Mouse (Mus musculus): ENCODE measurements at regions not wholly inside any gene's neighbourhood (a gene's known extent, or its start where the extent isn't known, plus 50 kb on each side); places are given as distances from the start of the nearest gene placed in this dataset.
"Not testable (repeated sequence)": the region's sequence is repeated elsewhere in the genome, so short reads cannot be mapped to it uniquely, and the experiment has no call there.

- Histone ChIP-seq H3K36me3 (ENCODE audit: control insufficient read depth, insufficient read depth, low read length) (no peaks in the 10 kb centered on the region), H3K4me3 (ENCODE audit: low read depth, low read length) (no peak overlapping the region), H3K27ac (ENCODE audit: low read depth, low read length) (no peak overlapping the region), H3K9me3 (replicated peaks; ENCODE audit: control insufficient read depth, low read length) (no peaks in the 10 kb centered on the region), H3K4me2 (no peak overlapping the region), H3K4me1 (ENCODE audit: control insufficient read depth, insufficient read depth, low read length) (peaks cover 6% of the 10 kb centered on the region), H3K27me3 (ENCODE audit: control insufficient read depth, insufficient read depth, low read length) (no peaks in the 10 kb centered on the region), H3K9ac (ENCODE audit: low read depth, low read length) (no peak overlapping the region)
- WGBS (ENCODE audit: insufficient replicate concordance): 85% methylated on average over 3 of the region's 3 CpGs
- no peak for ATAC-seq (replicated peaks; ENCODE audit: insufficient number of reproducible peaks, low FRiP score, low TSS enrichment)
Observed at GRCm38 (mm10) chr10:117449416-117450239, 69.8 kb upstream of the Cpsf6 start.

- H3K4me1 ChIP-seq (ENCODE audit: control insufficient read depth, insufficient read depth, low read length); ATAC-seq (replicated peaks; ENCODE audit: insufficient number of reproducible peaks, low FRiP score, low TSS enrichment): not testable (repeated sequence)
- 85% methylated on average over 3 of the region's 3 CpGs for WGBS (ENCODE audit: insufficient replicate concordance)
Observed at GRCm38 (mm10) chr10:117448783-117449182, 69.0 kb upstream of the Cpsf6 start.

DNA sequence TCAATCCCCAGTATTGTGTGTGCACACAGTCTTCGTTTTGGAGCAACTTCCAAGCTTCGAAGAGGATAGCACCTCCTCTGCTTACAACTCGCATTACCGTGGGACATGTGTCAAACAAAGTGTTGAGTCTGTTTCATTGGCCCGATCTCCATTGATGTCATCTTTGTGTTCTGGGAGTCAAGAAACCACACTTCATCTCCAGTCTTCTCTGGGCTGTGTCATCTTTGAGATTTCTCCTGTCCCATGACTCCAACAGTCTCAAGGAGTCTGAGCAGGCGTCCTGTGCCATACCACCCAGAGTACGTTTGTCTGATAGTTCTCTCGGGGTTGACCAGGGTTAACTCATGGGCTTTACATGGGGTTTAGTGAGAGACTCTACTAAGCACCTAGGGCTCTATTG, 67.8 kb upstream of the Cpsf6 start:
- Histone ChIP-seq H3K9me3 (replicated peaks; ENCODE audit: control insufficient read depth, low read length) (peaks cover 3% of the 10 kb centered on the region; the same call in 1 of the 2 replicates), H3K36me3 (ENCODE audit: control insufficient read depth, insufficient read depth, low read length) (no peaks in the 10 kb centered on the region), H3K4me2 (no peak overlapping the region), H3K4me1 (ENCODE audit: control insufficient read depth, insufficient read depth, low read length) (peaks cover 5% of the 10 kb centered on the region), H3K9ac (ENCODE audit: low read depth, low read length) (no peak overlapping the region), H3K4me3 (ENCODE audit: low read depth, low read length) (no peak overlapping the region), H3K27ac (ENCODE audit: low read depth, low read length) (no peak overlapping the region), H3K27me3 (ENCODE audit: control insufficient read depth, insufficient read depth, low read length) (no peaks in the 10 kb centered on the region)
- no peak for ATAC-seq (replicated peaks; ENCODE audit: insufficient number of reproducible peaks, low FRiP score, low TSS enrichment)
- 82% methylated on average over 8 of the region's 8 CpGs for WGBS (ENCODE audit: insufficient replicate concordance)

More at GRCm38 (mm10) chr10:117448783-117449182, 69.0 kb upstream of the Cpsf6 start:
- H3K9ac ChIP-seq (ENCODE audit: low read depth, low read length); H3K9me3 ChIP-seq (replicated peaks; ENCODE audit: control insufficient read depth, low read length); H3K4me3 ChIP-seq (ENCODE audit: low read depth, low read length); H3K36me3 ChIP-seq (ENCODE audit: control insufficient read depth, insufficient read depth, low read length); H3K4me2 ChIP-seq; H3K27me3 ChIP-seq (ENCODE audit: control insufficient read depth, insufficient read depth, low read length); H3K27ac ChIP-seq (ENCODE audit: low read depth, low read length): not testable (repeated sequence)

DNA sequence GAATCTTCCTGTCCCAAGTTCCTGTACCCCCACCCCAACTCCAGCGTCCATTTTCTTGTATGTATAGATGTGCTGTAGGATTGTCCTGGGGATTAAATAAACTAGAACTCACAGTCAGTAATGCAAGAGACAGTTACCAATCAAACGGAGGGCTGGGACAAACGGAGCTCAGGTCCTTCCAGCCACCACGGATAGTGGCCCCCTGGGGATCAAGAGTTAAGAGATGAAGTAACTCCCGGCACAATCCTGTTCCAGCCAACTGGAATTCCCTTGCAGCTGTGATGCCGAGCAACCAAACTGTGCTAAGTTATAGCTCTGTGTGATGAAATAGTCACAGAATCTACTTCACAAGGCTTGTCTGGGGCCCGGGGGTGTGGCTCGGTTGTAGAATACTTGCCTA, 67.4 kb upstream of the Cpsf6 start:
- no peak overlapping the region for H3K4me3 ChIP-seq (ENCODE audit: low read depth, low read length)
- WGBS (ENCODE audit: insufficient replicate concordance): 61% methylated on average over 8 of the region's 8 CpGs
- H3K36me3 ChIP-seq (ENCODE audit: control insufficient read depth, insufficient read depth, low read length): no peaks in the 10 kb centered on the region
- H3K27me3 ChIP-seq (ENCODE audit: control insufficient read depth, insufficient read depth, low read length): no peaks in the 10 kb centered on the region
- H3K9me3 ChIP-seq (replicated peaks; ENCODE audit: control insufficient read depth, low read length): peaks cover 3% of the 10 kb centered on the region; the same call in 1 of the 2 replicates
- H3K9ac ChIP-seq (ENCODE audit: low read depth, low read length): no peak overlapping the region
- no peak overlapping the region for H3K27ac ChIP-seq (ENCODE audit: low read depth, low read length)
- peaks cover under 1% of the 10 kb centered on the region; the same call in 1 of the 2 replicates for H3K4me1 ChIP-seq (ENCODE audit: control insufficient read depth, insufficient read depth, low read length)
- no peak for ATAC-seq (replicated peaks; ENCODE audit: insufficient number of reproducible peaks, low FRiP score, low TSS enrichment)
- H3K4me2 ChIP-seq: no peak overlapping the region

DNA sequence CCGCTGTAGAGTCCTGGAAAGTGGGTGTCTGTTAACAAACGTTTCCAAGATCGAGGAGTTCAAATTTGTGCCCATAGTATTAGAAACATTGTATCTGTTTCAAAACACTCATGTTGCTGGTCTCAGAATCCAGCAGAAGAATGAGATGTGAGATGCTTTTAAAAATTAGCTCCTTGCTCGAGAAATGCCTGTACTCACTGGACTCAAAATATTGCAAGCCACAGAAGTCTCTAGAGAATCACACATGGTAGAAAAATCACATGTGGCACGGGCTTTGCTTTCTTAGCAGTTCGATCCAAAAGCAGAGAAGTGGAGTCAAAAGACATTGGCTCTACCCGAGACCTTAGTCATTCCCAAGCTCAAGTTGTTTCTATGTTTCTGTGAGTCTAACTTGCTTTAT, 67.0 kb upstream of the Cpsf6 start:
- H3K27ac ChIP-seq (ENCODE audit: low read depth, low read length): no peak overlapping the region
- peaks cover 3% of the 10 kb centered on the region; the same call in 1 of the 2 replicates for H3K9me3 ChIP-seq (replicated peaks; ENCODE audit: control insufficient read depth, low read length)
- WGBS (ENCODE audit: insufficient replicate concordance): 83% methylated on average over 7 of the region's 7 CpGs
- no peaks in the 10 kb centered on the region for H3K4me1 ChIP-seq (ENCODE audit: control insufficient read depth, insufficient read depth, low read length)
- H3K9ac ChIP-seq (ENCODE audit: low read depth, low read length): no peak overlapping the region
- no peak overlapping the region for H3K4me2 ChIP-seq
- no peak for ATAC-seq (replicated peaks; ENCODE audit: insufficient number of reproducible peaks, low FRiP score, low TSS enrichment)
- no peak overlapping the region for H3K4me3 ChIP-seq (ENCODE audit: low read depth, low read length)
- no peaks in the 10 kb centered on the region for H3K36me3 ChIP-seq (ENCODE audit: control insufficient read depth, insufficient read depth, low read length)
- H3K27me3 ChIP-seq (ENCODE audit: control insufficient read depth, insufficient read depth, low read length): no peaks in the 10 kb centered on the region

DNA sequence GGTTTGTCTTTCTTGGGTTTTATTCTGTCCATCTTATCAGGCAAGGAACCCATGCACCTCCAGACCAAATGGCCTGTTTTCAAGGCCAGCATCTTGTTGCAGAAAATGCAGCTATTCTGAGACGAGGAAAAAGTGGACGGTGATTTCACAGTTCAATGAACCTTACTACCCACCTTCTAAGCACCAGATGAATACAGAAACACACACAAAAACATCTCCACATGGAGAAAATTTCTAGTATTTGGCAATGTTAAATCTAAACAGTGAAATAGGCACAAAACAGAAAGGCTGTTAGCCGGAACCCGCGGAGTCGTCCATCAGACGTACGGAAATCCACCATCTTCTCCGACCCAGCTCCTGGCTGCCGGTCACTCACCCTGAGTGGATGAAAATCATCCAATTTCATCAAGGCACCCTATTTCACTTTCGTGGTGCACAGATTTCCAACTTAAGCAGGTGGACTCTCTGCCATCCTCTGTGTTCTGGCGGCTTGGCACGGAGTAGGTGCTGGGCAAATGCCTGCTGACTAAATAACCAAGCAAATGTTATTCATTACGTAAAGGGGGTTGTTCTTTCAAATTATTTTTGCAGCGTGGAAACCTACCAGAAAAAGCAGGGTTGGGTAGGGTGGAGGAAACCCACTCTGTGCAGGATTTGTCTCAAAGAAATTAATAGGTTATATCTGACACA, 66.1 kb upstream of the Cpsf6 start:
- no peak overlapping the region for H3K4me3 ChIP-seq (ENCODE audit: low read depth, low read length)
- no peak overlapping the region for H3K4me2 ChIP-seq
- H3K9me3 ChIP-seq (replicated peaks; ENCODE audit: control insufficient read depth, low read length): peaks cover 3% of the 10 kb centered on the region; the same call in 1 of the 2 replicates
- no peak overlapping the region for H3K27ac ChIP-seq (ENCODE audit: low read depth, low read length)
- 87% methylated on average over 15 of the region's 15 CpGs for WGBS (ENCODE audit: insufficient replicate concordance)
- ATAC-seq (replicated peaks; ENCODE audit: insufficient number of reproducible peaks, low FRiP score, low TSS enrichment): no peak
- no peaks in the 10 kb centered on the region for H3K36me3 ChIP-seq (ENCODE audit: control insufficient read depth, insufficient read depth, low read length)
- no peaks in the 10 kb centered on the region for H3K27me3 ChIP-seq (ENCODE audit: control insufficient read depth, insufficient read depth, low read length)
- no peaks in the 10 kb centered on the region for H3K4me1 ChIP-seq (ENCODE audit: control insufficient read depth, insufficient read depth, low read length)
- no peak overlapping the region for H3K9ac ChIP-seq (ENCODE audit: low read depth, low read length)

DNA sequence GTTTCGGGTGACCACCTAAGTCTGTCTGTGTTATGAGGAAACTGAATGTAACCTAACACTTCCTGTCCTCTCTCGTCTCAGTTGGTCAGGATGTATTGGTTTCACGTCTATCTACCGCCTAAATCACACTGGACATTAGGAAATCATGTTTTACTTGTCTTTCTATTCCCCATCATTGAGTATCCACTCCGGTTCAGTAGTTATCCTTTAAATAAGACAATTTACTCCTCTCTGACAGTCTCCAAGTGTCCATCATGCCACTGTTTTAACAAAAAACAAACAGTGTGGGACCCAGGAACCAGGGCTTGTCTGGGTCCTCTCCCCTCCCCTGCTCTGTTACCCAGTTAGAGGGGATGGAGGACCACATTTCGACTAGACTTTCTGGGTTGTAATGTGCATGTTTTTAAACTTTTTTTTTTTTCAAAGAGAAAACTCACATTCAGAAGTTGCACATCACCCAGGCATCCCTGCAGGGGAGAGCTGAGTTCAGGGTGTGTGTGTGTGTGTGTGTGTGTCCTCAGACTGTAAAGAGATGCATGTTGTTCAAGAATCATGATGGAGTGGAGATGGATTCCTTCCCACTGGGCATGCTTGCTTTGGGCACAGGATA, 65.5 kb upstream of the Cpsf6 start:
- 41% methylated on average over 6 of the region's 6 CpGs for WGBS (ENCODE audit: insufficient replicate concordance)
- ATAC-seq (replicated peaks; ENCODE audit: insufficient number of reproducible peaks, low FRiP score, low TSS enrichment): no peak

GRCm38 (mm10) chr10:117444761-117445160, 64.9 kb upstream of the Cpsf6 start:
- H3K4me3 ChIP-seq (ENCODE audit: low read depth, low read length): no peak overlapping the region
- H3K9ac ChIP-seq (ENCODE audit: low read depth, low read length): no peak overlapping the region
- 76% methylated on average over 10 of the region's 10 CpGs for whole genome bisulfite sequencing (ENCODE audit: insufficient replicate concordance)
- no peaks in the 10 kb centered on the region for H3K27me3 ChIP-seq (ENCODE audit: control insufficient read depth, insufficient read depth, low read length)
- H3K27ac ChIP-seq (ENCODE audit: low read depth, low read length): no peak overlapping the region
- no peak overlapping the region for H3K4me2 ChIP-seq
- no peaks in the 10 kb centered on the region for H3K4me1 ChIP-seq (ENCODE audit: control insufficient read depth, insufficient read depth, low read length)
- ATAC-seq (replicated peaks; ENCODE audit: insufficient number of reproducible peaks, low FRiP score, low TSS enrichment): no peak
- peaks cover 3% of the 10 kb centered on the region; the same call in 1 of the 2 replicates for H3K9me3 ChIP-seq (replicated peaks; ENCODE audit: control insufficient read depth, low read length)
- H3K36me3 ChIP-seq (ENCODE audit: control insufficient read depth, insufficient read depth, low read length): no peaks in the 10 kb centered on the region

More for the DNA sequence above, 65.5 kb upstream of the Cpsf6 start:
- no peaks in the 10 kb centered on the region for H3K27me3 ChIP-seq (ENCODE audit: control insufficient read depth, insufficient read depth, low read length)
- H3K4me1 ChIP-seq (ENCODE audit: control insufficient read depth, insufficient read depth, low read length): no peaks in the 10 kb centered on the region
- no peak overlapping the region for H3K27ac ChIP-seq (ENCODE audit: low read depth, low read length)
- H3K36me3 ChIP-seq (ENCODE audit: control insufficient read depth, insufficient read depth, low read length): no peaks in the 10 kb centered on the region
- no peak overlapping the region for H3K4me3 ChIP-seq (ENCODE audit: low read depth, low read length)
- no peak overlapping the region for H3K9ac ChIP-seq (ENCODE audit: low read depth, low read length)
- H3K4me2 ChIP-seq: no peak overlapping the region
- peaks cover 3% of the 10 kb centered on the region; the same call in 1 of the 2 replicates for H3K9me3 ChIP-seq (replicated peaks; ENCODE audit: control insufficient read depth, low read length)

All from heart, embryonic 11.5 days (tissue).